Mouse (Mus musculus) embryonic facial prominence, embryonic 10.5 days (tissue): ENCODE measurements around the gene Htra3. TPM values are rescaled to one million over a fixed set of nuclear protein-coding genes. Genes with fewer than 3 reads are reported as not detected.

Source experiments
- DNase-seq: peaks from one replicate; pipeline ENCODE4 v3.0.0-alpha.2; 2017; ENCODE audit warnings: low spot score
- H3K27ac ChIP-seq: fragments of 300-500 bp; sonication (generic); replicated peaks from 2 replicates; pipeline ENCODE4 v1.5.1; 2016; ENCODE audit warnings: mild to moderate bottlenecking
- H3K27me3 ChIP-seq: fragments of 300-500 bp; sonication (generic); replicated peaks from 2 replicates; pipeline ENCODE4 v1.6.1; 2016; ENCODE audit warnings: low read depth, mild to moderate bottlenecking; ENCODE audit not compliant: poor library complexity, severe bottlenecking
- H3K36me3 ChIP-seq: fragments of 300-500 bp; sonication (generic); replicated peaks from 2 replicates; pipeline ENCODE4 v1.6.1; 2016; ENCODE audit warnings: mild to moderate bottlenecking, moderate library complexity
- H3K4me1 ChIP-seq: fragments of 300-500 bp; sonication (generic); 2 replicates; pipeline ENCODE4 v1.6.1; 2016
- H3K4me3 ChIP-seq: fragments of 300-500 bp; sonication (generic); 2 replicates; pipeline ENCODE4 v1.5.1; 2016; ENCODE audit warnings: mild to moderate bottlenecking, moderate library complexity
- H3K9me3 ChIP-seq: fragments of 300-500 bp; sonication (generic); 2 replicates; pipeline ENCODE4 v1.6.1; 2016; ENCODE audit warnings: mild to moderate bottlenecking
- WGBS: fragments of 180-500 bp; shearing (Covaris S2); methylation state at CpG from one replicate; pipeline ENCODE4 v1.1.7; 2016; 5-methylcytosine and 5-hydroxymethylcytosine counted together
- polyA plus RNA-seq: library from polyadenylated mRNA; unstranded; fragments of >200 nt; fragmentation: Nextera tagmentation; extraction: Ambion mirVana; gene quantifications from 2 replicates; pipeline ENCODE4 v1.2.1, GENCODE M21; 2016

Gene Htra3
- polyA plus RNA-seq = 4.2 and 5.4 TPM in 2 replicates

DNA sequence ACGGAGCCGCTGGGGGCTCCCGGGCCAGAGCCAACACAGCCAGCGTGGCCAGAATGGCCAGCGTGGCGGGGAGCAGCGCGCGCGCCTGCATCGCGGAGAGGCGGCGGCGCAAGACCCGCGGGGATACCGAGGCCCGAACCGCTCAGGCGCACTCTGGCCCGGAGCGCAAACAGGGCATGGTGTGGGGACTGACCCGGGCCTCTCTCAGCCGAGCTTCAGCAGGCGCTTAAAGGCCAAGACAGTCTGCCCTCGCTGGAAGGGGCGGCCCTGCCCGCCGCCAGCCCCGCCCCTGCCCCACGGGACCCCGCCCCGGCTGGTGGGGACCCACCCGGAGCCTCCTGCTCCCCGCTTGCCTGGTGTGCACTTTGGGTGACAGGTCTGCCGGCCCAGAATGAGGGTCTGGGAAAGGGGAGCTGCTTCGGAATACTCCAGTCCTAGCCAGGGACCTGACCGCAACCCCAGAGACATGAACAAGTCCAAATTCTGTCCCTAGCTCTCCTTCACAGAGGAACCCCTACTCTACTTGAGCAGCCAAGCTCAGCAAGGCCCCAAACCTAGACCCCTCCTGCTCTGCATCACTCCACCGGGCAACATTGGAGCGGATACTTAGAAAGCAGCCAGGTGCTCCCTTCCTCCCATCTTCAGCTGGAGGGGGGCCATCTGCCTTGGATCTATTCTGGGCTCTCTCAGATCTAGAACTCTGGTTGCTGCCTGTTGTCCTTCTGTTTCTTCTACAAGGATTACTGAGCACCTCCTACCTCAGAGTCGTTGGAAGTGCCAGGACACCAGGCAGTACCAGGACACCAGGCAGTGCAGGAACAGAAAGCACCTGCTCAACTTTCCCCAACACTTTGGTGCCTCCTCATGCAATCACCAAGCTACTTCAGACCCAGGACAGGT, at the start of gene Htra3:
Gene Htra3 (minus strand): TSS at position 527 of the 900 bp plus-strand sequence.
- peak within 1 kb of the TSS; percentile 67 for H3K27ac ChIP-seq
- peak; percentile 44 for DNase-seq
- H3K36me3 ChIP-seq = no peaks in the 10 kb centered on the region
- H3K9me3 ChIP-seq = no peaks in the 10 kb centered on the region
- peak within 1 kb of the TSS; percentile 62 for H3K4me3 ChIP-seq
- WGBS = 9% methylated on average over 42 of the region's 42 CpGs
- peaks cover 61% of the 10 kb centered on the region for H3K27me3 ChIP-seq
- H3K4me1 ChIP-seq = peaks cover 17% of the 10 kb centered on the region

DNA sequence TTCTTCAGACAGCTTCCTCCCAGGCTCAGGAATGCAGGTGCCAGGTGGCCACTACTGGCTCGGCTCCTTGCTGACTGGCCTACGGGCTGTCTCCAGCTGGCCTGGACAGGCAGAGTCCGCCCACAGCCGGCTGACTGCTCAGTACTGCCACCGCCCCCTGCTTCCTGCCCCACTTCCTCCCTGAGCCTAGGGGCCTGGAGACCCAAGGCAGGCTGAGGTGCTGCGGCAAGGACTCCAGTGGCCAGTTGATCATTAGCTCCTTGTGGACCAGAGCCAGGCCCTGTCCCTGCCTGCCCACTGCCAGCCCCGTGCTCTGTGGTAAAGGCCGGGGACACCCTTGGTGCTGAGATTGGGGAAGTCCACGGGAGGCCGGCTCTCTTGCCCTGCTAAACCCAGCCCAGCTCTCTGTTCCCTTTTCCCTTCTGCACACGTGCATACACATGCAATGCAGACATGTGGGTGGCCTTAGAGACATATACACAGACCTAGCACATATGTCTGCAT, 49.4 kb upstream of the Htra3 start:
- Histone ChIP-seq H3K9me3 (no peaks in the 10 kb centered on the region), H3K4me3 (peak overlapping the region; percentile 14), H3K27me3 (no peaks in the 10 kb centered on the region), H3K27ac (peak overlapping the region; percentile 80), H3K36me3 (no peaks in the 10 kb centered on the region), H3K4me1 (peaks cover 13% of the 10 kb centered on the region)
- WGBS = 50% methylated on average over 11 of the region's 11 CpGs
- DNase-seq = peak; percentile 70

DNA sequence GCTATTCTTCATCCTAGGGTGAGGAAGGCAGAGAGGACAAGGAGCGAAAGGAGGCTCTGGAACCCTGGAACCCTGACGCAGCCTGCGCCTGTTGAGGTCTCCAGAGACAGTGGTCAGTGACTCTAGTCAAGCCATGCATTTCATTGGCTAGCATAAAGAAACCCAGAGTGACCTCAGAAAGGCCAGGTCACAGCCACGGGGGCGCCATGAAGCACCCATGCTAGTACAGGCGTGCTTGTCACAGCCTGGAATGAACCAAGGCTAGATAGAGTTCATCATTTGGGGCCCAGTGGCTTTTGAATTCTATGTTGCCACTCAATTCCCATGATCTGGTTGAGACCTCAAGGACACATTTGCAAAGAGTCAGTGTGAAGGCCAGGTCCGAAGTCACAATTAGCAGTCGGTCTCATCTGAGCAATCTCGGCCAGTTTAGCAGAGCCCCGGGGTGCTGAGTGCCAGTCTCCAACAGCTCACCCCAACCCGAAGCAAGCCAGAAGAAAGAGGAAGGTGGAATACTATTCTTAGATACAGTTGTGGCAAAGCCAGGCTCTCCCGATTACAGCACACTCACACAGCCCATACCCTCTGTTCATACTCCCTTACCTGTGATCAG, 48.9 kb upstream of the Htra3 start:
- H3K4me3 ChIP-seq = peak overlapping the region; percentile 14
- no peaks in the 10 kb centered on the region for H3K27me3 ChIP-seq
- H3K27ac ChIP-seq = peak overlapping the region; percentile 80
- H3K9me3 ChIP-seq = no peaks in the 10 kb centered on the region
- no peaks in the 10 kb centered on the region for H3K36me3 ChIP-seq
- DNase-seq = no peak
- peaks cover 13% of the 10 kb centered on the region for H3K4me1 ChIP-seq
- WGBS = 90% methylated on average over 12 of the region's 12 CpGs

DNA sequence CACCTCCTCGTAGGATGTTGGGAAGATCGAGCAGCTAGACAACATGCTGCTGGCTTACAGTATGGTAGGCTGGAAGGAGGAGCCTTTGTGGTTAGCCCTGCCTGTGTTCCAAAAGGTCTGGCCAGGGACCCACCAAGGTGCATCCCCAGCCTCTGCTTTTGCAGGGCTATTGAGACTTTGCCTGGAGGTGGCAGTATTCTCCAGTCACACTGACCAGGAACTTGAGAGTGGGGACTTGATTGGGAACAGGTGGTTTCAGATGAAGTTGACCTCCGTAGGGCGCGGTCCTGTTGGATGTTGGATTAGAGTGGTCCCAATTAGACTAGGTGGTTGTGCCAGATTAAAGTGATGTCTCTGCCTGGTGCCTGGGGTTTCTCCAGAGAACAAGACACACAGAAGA, 47.9 kb upstream of the Htra3 start:
- H3K36me3 ChIP-seq = no peaks in the 10 kb centered on the region
- no peaks in the 10 kb centered on the region for H3K9me3 ChIP-seq
- DNase-seq = no peak
- WGBS = 78% methylated on average over 5 of the region's 5 CpGs
- no peak overlapping the region for H3K4me3 ChIP-seq
- peaks cover 23% of the 10 kb centered on the region for H3K4me1 ChIP-seq
- no peaks in the 10 kb centered on the region for H3K27me3 ChIP-seq
- H3K27ac ChIP-seq = no peak overlapping the region

DNA sequence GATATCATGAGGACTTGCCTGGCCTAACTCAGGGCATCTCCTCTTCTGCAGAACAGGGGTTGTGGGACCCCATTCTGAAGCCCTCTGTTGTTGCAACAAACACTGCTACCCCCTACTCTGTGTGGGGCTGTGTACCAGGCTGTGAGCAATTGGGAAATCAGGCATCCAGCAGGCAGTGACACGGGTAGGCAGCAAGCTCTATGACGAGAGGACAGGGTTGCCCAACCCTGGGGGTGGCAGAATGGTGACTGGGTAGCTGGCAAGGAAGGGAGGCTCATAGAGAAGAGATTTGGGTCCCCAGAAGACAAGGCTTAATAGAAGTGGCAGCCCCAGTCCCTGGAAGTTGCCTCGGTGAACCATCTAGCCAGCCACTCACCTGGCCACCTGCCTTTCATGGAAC, 46.3 kb upstream of the Htra3 start:
- no peak for DNase-seq

DNA sequence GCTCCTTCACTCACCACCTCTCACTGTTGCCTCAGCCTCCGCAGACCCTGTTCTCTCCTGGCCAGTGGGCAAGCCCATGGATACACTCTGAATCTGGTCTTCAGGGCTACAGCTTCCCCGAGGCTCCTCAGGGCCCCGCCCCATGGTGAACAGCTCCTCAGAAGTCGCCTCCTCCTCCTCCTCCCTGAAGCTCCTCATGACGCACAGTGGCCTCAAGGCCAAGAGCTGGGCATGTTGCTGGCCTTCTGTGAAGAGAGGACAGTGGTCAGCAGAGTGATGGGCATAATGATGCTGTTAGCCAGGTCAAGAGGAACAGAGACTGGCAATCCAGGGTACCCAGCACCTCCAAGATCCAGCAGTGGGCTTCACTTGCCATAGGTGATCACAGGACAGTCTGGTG, 44.3 kb upstream of the Htra3 start:
- H3K9me3 ChIP-seq = no peaks in the 10 kb centered on the region
- WGBS = 75% methylated on average over 5 of the region's 5 CpGs
- no peak for DNase-seq
- no peaks in the 10 kb centered on the region for H3K27me3 ChIP-seq
- H3K36me3 ChIP-seq = no peaks in the 10 kb centered on the region
- no peak overlapping the region for H3K4me3 ChIP-seq
- H3K27ac ChIP-seq = no peak overlapping the region
- peaks cover 18% of the 10 kb centered on the region for H3K4me1 ChIP-seq

More for the DNA sequence above, 46.3 kb upstream of the Htra3 start:
- Histone ChIP-seq H3K27me3 (no peaks in the 10 kb centered on the region), H3K4me1 (peaks cover 24% of the 10 kb centered on the region), H3K4me3 (no peak overlapping the region), H3K36me3 (no peaks in the 10 kb centered on the region), H3K27ac (no peak overlapping the region), H3K9me3 (no peaks in the 10 kb centered on the region)
- WGBS = 80% methylated on average over 3 of the region's 3 CpGs

DNA sequence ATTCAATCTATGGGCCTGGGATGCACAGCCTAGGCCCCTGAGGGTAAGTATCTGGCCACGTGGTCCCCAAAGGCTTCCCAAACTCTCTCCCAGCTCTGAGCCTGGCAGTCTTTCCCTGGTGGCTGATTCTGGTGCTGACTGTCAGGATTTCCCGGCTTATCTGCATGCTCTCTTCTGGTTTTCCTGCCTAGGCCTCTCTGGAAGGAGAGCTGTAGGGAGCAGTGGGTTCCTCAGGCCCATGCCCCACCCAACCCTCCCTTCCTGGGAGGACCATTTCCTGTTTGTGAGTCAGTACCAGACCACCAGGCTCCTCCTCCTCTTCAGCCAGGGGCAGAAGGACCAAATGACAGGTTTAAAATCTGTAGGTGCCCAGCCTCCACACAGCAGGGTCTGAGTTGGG, 43.1 kb upstream of the Htra3 start:
- no peak overlapping the region for H3K4me3 ChIP-seq
- WGBS = 53% methylated on average over 2 of the region's 2 CpGs
- H3K27ac ChIP-seq = no peak overlapping the region
- DNase-seq = no peak
- peaks cover 10% of the 10 kb centered on the region for H3K4me1 ChIP-seq
- no peaks in the 10 kb centered on the region for H3K9me3 ChIP-seq
- no peaks in the 10 kb centered on the region for H3K27me3 ChIP-seq
- no peaks in the 10 kb centered on the region for H3K36me3 ChIP-seq

DNA sequence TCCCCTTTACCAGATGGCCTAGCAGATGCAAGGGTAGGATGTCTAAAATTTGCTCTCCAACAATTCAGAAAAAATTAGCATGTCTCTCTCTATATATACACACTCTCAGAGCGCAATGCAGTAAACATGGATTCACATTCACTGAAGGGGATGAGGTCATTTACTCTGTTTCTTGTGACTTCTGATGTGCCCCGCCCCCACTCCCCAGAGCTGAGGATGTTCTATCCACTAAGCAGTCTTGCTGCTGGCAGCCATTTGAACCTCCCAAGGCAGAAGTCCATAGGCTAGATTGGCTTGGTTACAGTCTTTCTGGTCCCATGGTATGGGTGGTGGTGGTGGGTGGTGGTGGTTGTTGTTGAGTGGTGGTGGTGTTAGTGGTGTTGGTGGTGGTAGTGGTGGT, 42.4 kb upstream of the Htra3 start:
- H3K4me1 ChIP-seq = peaks cover 10% of the 10 kb centered on the region
- 95% methylated on average over 2 of the region's 2 CpGs for WGBS
- H3K9me3 ChIP-seq = no peaks in the 10 kb centered on the region
- H3K27me3 ChIP-seq = no peaks in the 10 kb centered on the region
- H3K4me3 ChIP-seq = no peak overlapping the region
- no peak for DNase-seq
- no peaks in the 10 kb centered on the region for H3K36me3 ChIP-seq
- no peak overlapping the region for H3K27ac ChIP-seq

DNA sequence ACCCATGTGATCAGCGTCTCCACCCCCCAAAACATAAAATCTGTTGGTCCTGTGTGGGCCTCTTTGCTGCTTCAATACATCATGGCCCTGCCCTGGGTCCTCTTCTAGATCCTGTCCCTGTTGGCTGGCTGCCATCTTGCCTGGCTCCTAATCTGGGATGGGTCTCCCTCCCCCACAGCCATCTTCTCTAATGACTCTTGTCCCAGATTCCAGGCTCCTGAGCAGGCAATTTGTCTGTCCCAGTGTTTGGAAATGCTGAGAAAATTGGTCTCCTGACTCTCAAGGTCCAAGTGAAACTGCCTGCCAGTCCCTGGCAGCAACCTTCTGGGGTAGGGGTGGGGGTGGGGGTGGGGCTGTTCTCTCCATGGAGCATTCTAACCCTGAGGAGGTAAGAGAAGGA, 40.3 kb upstream of the Htra3 start:
- WGBS = 92% methylated on average over 1 of the region's 1 CpGs
- DNase-seq = no peak
- peaks cover 10% of the 10 kb centered on the region for H3K4me1 ChIP-seq
- H3K27me3 ChIP-seq = no peaks in the 10 kb centered on the region
- H3K9me3 ChIP-seq = no peaks in the 10 kb centered on the region
- H3K36me3 ChIP-seq = no peaks in the 10 kb centered on the region
- no peak overlapping the region for H3K27ac ChIP-seq
- H3K4me3 ChIP-seq = no peak overlapping the region

DNA sequence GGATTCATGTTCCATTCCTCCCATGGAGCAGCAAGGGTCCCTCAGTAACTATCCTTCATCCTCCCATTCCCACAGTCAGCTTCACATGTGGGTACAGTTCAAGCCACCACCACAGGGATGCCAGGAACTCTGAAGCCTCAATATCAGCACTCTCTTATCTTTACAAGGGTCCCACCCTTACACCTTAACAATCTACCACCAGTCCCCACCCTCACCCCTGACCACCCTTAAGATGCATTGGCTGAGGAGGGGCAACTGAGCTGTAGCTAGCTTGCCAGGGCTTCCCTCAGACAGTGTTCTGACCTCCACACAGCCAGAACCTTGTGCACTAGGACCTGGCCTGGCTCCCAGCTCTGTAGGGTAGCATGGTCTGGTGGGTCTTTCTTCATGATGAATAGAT, 39.8 kb upstream of the Htra3 start:
- H3K4me3 ChIP-seq = no peak overlapping the region
- peaks cover 10% of the 10 kb centered on the region for H3K4me1 ChIP-seq
- no peak overlapping the region for H3K27ac ChIP-seq
- DNase-seq = no peak
- H3K9me3 ChIP-seq = no peaks in the 10 kb centered on the region
- no peaks in the 10 kb centered on the region for H3K36me3 ChIP-seq
- H3K27me3 ChIP-seq = no peaks in the 10 kb centered on the region

DNA sequence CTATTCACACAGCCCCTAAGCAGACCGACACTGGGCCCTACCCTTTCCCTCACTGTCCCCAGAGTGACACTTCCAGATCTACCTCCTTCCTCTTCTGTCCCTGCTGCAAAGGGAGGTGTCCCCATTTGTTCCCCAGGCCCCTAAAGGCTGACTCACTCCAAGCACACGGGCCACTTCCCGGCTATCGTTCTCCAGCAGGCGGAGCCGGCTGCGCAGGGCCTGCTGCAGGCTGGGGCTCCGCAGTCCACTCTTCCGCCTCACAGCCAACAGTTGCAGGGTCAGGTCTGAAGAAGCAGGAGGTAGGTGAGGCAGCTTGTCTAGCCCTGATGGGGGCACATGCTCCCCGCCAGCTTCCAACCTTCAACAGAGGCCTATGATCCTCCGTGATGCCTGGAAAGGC, 39.2 kb upstream of the Htra3 start:
- Histone ChIP-seq H3K27ac (no peak overlapping the region), H3K9me3 (no peaks in the 10 kb centered on the region), H3K36me3 (no peaks in the 10 kb centered on the region), H3K27me3 (no peaks in the 10 kb centered on the region), H3K4me1 (peaks cover 10% of the 10 kb centered on the region), H3K4me3 (no peak overlapping the region)
- WGBS = 79% methylated on average over 11 of the region's 11 CpGs
- DNase-seq = no peak

DNA sequence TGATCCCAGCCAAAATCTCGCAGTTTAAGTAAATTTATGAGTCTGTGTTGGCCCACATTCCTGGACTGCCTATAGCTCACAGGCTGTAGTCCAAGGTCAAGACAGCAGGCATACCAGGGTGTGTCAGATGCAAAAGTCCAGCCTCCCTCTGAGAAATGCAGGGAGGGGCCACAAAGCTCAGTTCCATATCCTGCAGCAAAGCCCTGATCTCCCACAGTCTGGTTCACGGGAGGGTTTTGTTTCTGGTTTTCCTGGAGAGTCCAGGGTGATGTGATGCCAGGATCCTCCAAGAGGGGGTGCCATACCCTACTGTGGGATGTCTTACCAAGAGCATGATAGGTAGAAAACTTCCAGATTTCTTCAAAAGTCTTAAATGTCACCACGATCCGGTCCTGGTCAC, 38.4 kb upstream of the Htra3 start:
- Histone ChIP-seq H3K27ac (no peak overlapping the region), H3K9me3 (no peaks in the 10 kb centered on the region), H3K27me3 (no peaks in the 10 kb centered on the region; the same call in 1 of the 2 replicates), H3K4me1 (peaks cover 11% of the 10 kb centered on the region), H3K36me3 (no peaks in the 10 kb centered on the region), H3K4me3 (no peak overlapping the region)
- 61% methylated on average over 4 of the region's 4 CpGs for WGBS
- DNase-seq = peak; percentile 45

DNA sequence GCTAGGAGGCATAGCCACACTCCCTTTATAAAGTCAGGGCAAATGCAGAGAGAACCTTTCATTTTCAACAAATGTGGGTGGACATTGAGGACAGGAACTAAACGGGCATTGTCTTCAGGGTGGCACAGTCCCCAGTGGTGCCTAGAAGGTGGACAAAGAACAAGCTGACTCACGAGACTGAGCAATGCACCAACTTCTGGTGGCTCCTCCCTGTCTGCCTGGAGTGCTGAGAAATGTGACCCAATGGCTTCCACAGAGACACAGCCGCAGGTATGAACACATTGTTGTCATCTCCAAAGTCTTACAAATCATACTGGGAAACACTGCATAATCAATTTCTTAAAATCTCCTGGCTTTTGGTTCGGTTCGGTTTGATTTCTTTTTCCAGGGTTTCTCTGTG, 37.9 kb upstream of the Htra3 start:
- H3K27me3 ChIP-seq = no peaks in the 10 kb centered on the region; the same call in 1 of the 2 replicates
- no peak overlapping the region for H3K27ac ChIP-seq
- DNase-seq = no peak
- H3K4me1 ChIP-seq = peaks cover 6% of the 10 kb centered on the region
- H3K9me3 ChIP-seq = no peaks in the 10 kb centered on the region
- no peaks in the 10 kb centered on the region for H3K36me3 ChIP-seq
- WGBS = 84% methylated on average over 5 of the region's 5 CpGs
- H3K4me3 ChIP-seq = no peak overlapping the region
